Mouse (Mus musculus) myocyte (in vitro differentiated cells): Measurements from ENCODE around the gene Tnxb. TPM values are rescaled to one million over a fixed set of nuclear protein-coding genes. Genes with fewer than 3 reads are reported as not detected.

Source experiments
- H3K27me3 ChIP-seq: one replicate; pipeline ENCODE4 v1.6.1; 2011; ENCODE audit not compliant: control insufficient read depth, insufficient read depth, insufficient read length
- H3K36me3 ChIP-seq: one replicate; pipeline ENCODE4 v1.6.1; 2011; ENCODE audit not compliant: control insufficient read depth, insufficient read depth
- H3K4me2 ChIP-seq: one replicate; pipeline ENCODE4 v1.6.1; 2011; ENCODE audit warnings: low read depth, control low read depth
- H3K4me3 ChIP-seq: one replicate; pipeline ENCODE4 v1.5.1; 2011; ENCODE audit warnings: mild to moderate bottlenecking, control low read depth, moderate library complexity
- H3K79me2 ChIP-seq: one replicate; pipeline ENCODE4 v1.6.1; 2011; ENCODE audit not compliant: control insufficient read depth, insufficient read depth
- H3ac ChIP-seq: one replicate; pipeline ENCODE4 v1.6.1; 2011; ENCODE audit not compliant: control insufficient read depth, insufficient read length
- CEBPB ChIP-seq: IDR thresholded peaks from 2 replicates; pipeline ENCODE4 v1.6.1; 2011; ENCODE audit warnings: mild to moderate bottlenecking, moderate library complexity; ENCODE audit not compliant: poor library complexity, insufficient read depth, severe bottlenecking
- E2F4 ChIP-seq: IDR thresholded peaks from one replicate; pipeline ENCODE4 v1.6.1; 2011; ENCODE audit warnings: mild to moderate bottlenecking, control low read depth, moderate library complexity; ENCODE audit not compliant: insufficient read depth
- MAX ChIP-seq: IDR thresholded peaks from one replicate; pipeline ENCODE4 v1.6.1; 2011; ENCODE audit warnings: low read depth, mild to moderate bottlenecking, control low read depth
- MYOD1 ChIP-seq, 3 experiments: IDR thresholded peaks; one replicate each; pipeline ENCODE4 v1.6.1; 2011; ENCODE audit warnings: control low read depth in 2 of 3, low read depth in 2 of 3, mild to moderate bottlenecking in 2 of 3, moderate library complexity in 1 of 3; ENCODE audit not compliant: insufficient read length in 2 of 3, control insufficient read depth in 1 of 3
- MYOG ChIP-seq, 3 experiments: IDR thresholded peaks; one replicate each; pipeline ENCODE4 v1.6.1; 2011; ENCODE audit warnings: control low read depth in 2 of 3, low read depth in 2 of 3, mild to moderate bottlenecking in 2 of 3; ENCODE audit not compliant: insufficient read length in 2 of 3, control insufficient read depth in 1 of 3, insufficient read depth in 1 of 3
- POLR2A ChIP-seq: IDR thresholded peaks from one replicate; pipeline ENCODE4 v1.6.1; 2011; ENCODE audit warnings: low read depth, mild to moderate bottlenecking, control low read depth, moderate library complexity; ENCODE audit not compliant: insufficient read length
- POLR2AphosphoS2 ChIP-seq: IDR thresholded peaks from one replicate; pipeline ENCODE4 v1.6.1; 2011; ENCODE audit warnings: low read depth, control low read depth; ENCODE audit not compliant: insufficient read length
- REST ChIP-seq: IDR thresholded peaks from one replicate; pipeline ENCODE4 v1.6.1; 2011; ENCODE audit warnings: mild to moderate bottlenecking, control low read depth, moderate library complexity; ENCODE audit not compliant: insufficient read depth, insufficient read length
- SRF ChIP-seq: IDR thresholded peaks from one replicate; pipeline ENCODE4 v1.6.1; 2011; ENCODE audit warnings: low read depth; ENCODE audit not compliant: control insufficient read depth, insufficient read length
- TCF12 ChIP-seq: IDR thresholded peaks from one replicate; pipeline ENCODE4 v1.6.1; 2011; ENCODE audit warnings: mild to moderate bottlenecking, control low read depth; ENCODE audit not compliant: poor library complexity, insufficient read depth, severe bottlenecking
- TCF3 ChIP-seq: IDR thresholded peaks from one replicate; pipeline ENCODE4 v1.6.1; 2011; ENCODE audit warnings: low read depth, control low read depth; ENCODE audit not compliant: insufficient read length
- USF1 ChIP-seq: IDR thresholded peaks from one replicate; pipeline ENCODE4 v1.6.1; 2011; ENCODE audit warnings: low read depth, mild to moderate bottlenecking, control low read depth, moderate library complexity
- polyA plus RNA-seq: library from polyadenylated mRNA; unstranded; fragments of >200 nt; fragmentation: generic; extraction: Trizol; gene quantifications from one replicate; pipeline ENCODE4 v1.2.1, GENCODE M21; 2012; ENCODE audit warnings: missing spikeins

The Tnxb gene
- polyA plus RNA-seq, 1 experiment, result under 0.01 TPM

DNA sequence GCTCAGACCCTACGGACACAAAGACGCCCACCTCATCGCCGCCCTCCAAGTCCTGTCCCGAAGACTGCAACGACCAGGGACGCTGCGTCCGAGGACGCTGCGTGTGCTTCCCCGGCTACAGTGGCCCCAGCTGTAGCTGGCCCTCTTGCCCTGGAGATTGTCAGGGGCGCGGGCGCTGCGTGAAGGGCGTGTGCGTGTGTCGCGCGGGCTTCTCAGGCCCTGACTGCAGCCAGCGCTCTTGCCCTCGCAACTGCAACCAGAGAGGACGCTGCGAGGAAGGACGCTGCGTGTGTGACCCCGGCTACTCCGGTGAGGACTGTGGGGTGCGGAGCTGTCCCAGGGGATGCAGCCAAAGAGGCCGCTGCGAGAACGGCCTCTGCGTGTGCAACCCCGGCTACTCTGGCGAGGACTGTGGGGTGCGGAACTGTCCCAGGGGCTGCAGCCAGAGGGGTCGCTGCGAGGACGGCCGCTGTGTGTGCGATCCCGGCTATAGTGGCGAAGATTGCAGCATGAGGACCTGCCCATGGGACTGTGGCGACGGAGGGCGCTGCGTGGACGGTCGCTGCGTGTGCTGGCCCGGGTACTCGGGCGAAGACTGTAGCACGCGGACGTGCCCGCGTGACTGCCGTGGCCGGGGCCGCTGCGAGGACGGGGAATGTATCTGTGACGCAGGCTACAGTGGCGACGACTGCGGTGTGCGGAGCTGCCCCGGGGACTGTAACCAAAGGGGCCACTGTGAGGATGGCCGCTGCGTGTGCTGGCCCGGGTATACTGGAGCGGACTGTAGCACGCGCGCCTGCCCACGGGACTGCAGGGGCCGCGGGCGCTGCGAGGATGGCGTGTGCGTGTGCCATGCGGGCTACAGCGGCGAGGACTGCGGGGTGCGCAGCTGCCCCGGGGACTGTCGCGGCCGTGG, 1.1 kb downstream of the Tnxb start:
- H3K27me3 ChIP-seq, result peaks cover 75% of the 10 kb centered on the region
- TF ChIP-seq E2F4 (no peak), MYOG (IDR thresholded peaks at IDR 0.05; ENCODE audit: control insufficient read depth in 1 of 3, insufficient read depth in 1 of 3, insufficient read length in 2 of 3, low read depth in 2 of 3) (no peak), USF1 (no peak), POLR2AphosphoS2 (no peak), TCF12 (no peak), TCF3 (no peak), REST (no peak), CEBPB (no peak), POLR2A (no peak), MAX (no peak), MYOD1 (IDR thresholded peaks at IDR 0.05; ENCODE audit: control insufficient read depth in 1 of 3, insufficient read length in 2 of 3, low read depth in 2 of 3) (no peak), SRF (no peak)

DNA sequence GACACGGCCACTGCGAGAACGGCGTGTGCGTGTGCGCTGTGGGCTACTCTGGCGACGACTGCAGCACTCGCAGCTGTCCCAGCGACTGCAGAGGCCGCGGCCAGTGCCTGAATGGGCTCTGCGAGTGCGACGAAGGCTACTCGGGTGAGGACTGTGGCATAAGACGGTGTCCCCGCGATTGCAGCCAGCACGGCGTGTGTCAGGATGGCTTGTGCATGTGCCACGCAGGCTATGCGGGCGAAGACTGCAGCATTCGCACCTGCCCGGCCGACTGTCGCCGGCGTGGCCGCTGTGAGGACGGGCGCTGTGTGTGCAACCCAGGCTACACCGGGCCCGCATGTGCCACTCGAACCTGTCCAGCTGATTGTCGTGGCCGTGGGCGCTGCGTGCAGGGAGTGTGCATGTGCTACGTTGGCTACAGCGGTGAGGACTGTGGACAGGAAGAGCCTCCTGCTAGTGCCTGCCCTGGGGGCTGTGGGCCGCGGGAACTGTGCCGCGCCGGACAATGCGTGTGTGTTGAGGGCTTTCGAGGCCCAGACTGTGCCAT, 2.0 kb downstream of the Tnxb start:
- Histone ChIP-seq H3K79me2 (no peaks in the 10 kb centered on the region), H3K27me3 (peaks cover 82% of the 10 kb centered on the region), H3K4me2 (no peak overlapping the region), H3ac (peak overlapping the region; percentile 1), H3K4me3 (no peak overlapping the region), H3K36me3 (no peaks in the 10 kb centered on the region)
- TF ChIP-seq REST (no peak), TCF3 (no peak), E2F4 (no peak), USF1 (no peak), TCF12 (no peak), SRF (no peak), CEBPB (no peak), POLR2A (no peak), MYOG (IDR thresholded peaks at IDR 0.05; ENCODE audit: control insufficient read depth in 1 of 3, insufficient read depth in 1 of 3, insufficient read length in 2 of 3, low read depth in 2 of 3) (no peak), MYOD1 (IDR thresholded peaks at IDR 0.05; ENCODE audit: control insufficient read depth in 1 of 3, insufficient read length in 2 of 3, low read depth in 2 of 3) (no peak), POLR2AphosphoS2 (no peak), MAX (no peak)

More for the DNA sequence above, 1.1 kb downstream of the Tnxb start:
- Histone ChIP-seq H3K36me3 (no peaks in the 10 kb centered on the region), H3K79me2 (no peaks in the 10 kb centered on the region), H3K4me3 (no peak overlapping the region), H3ac (peak overlapping the region; percentile 1), H3K4me2 (no peak overlapping the region)

DNA sequence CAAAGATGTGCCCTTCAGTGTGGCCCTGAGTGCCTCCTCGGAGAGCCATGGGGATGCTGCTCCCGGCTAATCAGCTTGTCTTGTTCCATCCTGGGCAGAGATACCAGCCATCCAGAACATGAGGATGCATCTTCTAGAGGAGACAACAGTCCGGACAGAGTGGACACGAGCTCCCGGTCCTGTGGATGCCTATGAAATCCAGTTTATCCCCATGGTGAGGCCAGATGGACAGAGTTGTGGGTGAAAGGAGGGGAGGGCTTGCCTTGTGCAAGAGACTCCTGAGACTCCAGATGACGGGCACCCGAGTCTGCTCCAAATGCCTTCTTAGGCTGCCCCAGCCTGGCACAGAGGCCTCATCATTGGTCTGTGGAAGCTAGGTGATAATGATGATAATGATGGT, 2.8 kb downstream of the Tnxb start:
- no peak overlapping the region for H3ac ChIP-seq
- no peaks in the 10 kb centered on the region for H3K36me3 ChIP-seq
- H3K4me3 ChIP-seq, result no peak overlapping the region
- no peak for TF ChIP-seq POLR2AphosphoS2
- TF ChIP-seq SRF, result no peak
- no peak for TF ChIP-seq MYOD1 (IDR thresholded peaks at IDR 0.05; ENCODE audit: control insufficient read depth in 1 of 3, insufficient read length in 2 of 3, low read depth in 2 of 3)
- TF ChIP-seq E2F4, result no peak
- no peak for TF ChIP-seq TCF3
- no peak for TF ChIP-seq REST
- TF ChIP-seq TCF12, result no peak
- TF ChIP-seq POLR2A, result no peak
- TF ChIP-seq CEBPB, result no peak
- TF ChIP-seq MAX, result no peak
- TF ChIP-seq USF1, result no peak
- no peak for TF ChIP-seq MYOG (IDR thresholded peaks at IDR 0.05; ENCODE audit: control insufficient read depth in 1 of 3, insufficient read depth in 1 of 3, insufficient read length in 2 of 3, low read depth in 2 of 3)
- H3K79me2 ChIP-seq, result no peaks in the 10 kb centered on the region
- no peak overlapping the region for H3K4me2 ChIP-seq
- peaks cover 83% of the 10 kb centered on the region for H3K27me3 ChIP-seq

DNA sequence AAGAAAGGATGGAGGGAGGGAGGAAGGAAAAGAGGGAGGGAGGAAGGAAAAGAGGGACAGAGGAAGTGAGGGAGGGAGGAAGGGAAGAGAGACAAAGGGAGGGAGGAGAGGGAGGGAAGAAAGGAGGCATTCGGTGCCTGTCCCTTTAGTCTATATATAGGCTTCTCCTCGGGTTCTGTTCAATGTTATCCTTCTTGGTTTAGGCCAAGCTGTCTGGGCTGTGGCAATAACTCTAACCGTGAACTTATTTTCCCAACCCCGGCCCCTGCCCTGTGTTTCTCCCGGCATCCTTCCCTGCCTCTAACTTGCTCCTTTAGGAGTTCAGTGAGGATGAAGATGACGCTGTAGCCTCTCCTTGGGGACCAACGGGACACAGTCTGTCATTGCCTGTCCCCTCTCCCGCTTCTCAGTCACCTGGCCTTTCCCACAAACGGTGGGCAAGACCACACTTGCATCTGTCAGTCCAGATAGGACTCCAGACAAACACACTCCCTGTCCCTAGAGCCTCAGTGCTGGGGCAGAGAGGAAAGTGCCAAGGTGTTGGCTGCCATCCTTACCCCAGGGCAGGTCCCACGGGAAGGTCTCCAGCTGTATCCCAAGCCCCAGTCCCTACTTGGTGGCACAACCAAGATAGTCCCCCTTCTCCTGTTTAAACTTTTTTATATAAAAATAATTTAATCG, 4.3 kb downstream of the Tnxb start:
- H3K36me3 ChIP-seq, result no peaks in the 10 kb centered on the region
- no peak overlapping the region for H3K4me3 ChIP-seq
- TF ChIP-seq SRF, result no peak
- no peak for TF ChIP-seq MYOG (IDR thresholded peaks at IDR 0.05; ENCODE audit: control insufficient read depth in 1 of 3, insufficient read depth in 1 of 3, insufficient read length in 2 of 3, low read depth in 2 of 3)
- no peak for TF ChIP-seq CEBPB
- no peak overlapping the region for H3ac ChIP-seq
- H3K27me3 ChIP-seq, result peaks cover 95% of the 10 kb centered on the region
- no peak overlapping the region for H3K4me2 ChIP-seq
- no peaks in the 10 kb centered on the region for H3K79me2 ChIP-seq
